Mouse (Mus musculus) stomach, embryonic 14.5 days (tissue): ENCODE data around the gene Rassf4. TPM values are rescaled to one million over a fixed set of nuclear protein-coding genes. Genes with fewer than 3 reads are reported as not detected.
"Not testable (repeated sequence)": the region's sequence is repeated elsewhere in the genome, so short reads cannot be mapped to it uniquely, and the experiment has no call there.

Experiments used
- ATAC-seq: fragments of 200-750 bp; cut with Nextera tagmentation; 2 replicates; pipeline ENCODE4 v1.8.0; 2017; ENCODE audit warnings: low read depth, moderate TSS enrichment; ENCODE audit not compliant: insufficient number of reproducible peaks, insufficient read depth, low FRiP score
- H3K27ac ChIP-seq: fragments of 300-500 bp; sonication (generic); 2 replicates; pipeline ENCODE4 v1.5.1; 2014; ENCODE audit warnings: mild to moderate bottlenecking, low read length, moderate library complexity, mixed read lengths
- H3K27me3 ChIP-seq: fragments of 300-500 bp; sonication (generic); 2 replicates; pipeline ENCODE4 v1.6.1; 2014; ENCODE audit warnings: low read length, control low read depth, mixed read lengths; ENCODE audit not compliant: control insufficient read depth, insufficient read depth
- H3K36me3 ChIP-seq: fragments of 300-500 bp; sonication (generic); 2 replicates; pipeline ENCODE4 v1.6.1; 2014; ENCODE audit warnings: mild to moderate bottlenecking, control low read depth, low read length, moderate library complexity, mixed read lengths; ENCODE audit not compliant: control insufficient read depth, insufficient read depth
- H3K4me1 ChIP-seq: fragments of 300-500 bp; sonication (generic); 2 replicates; pipeline ENCODE4 v1.6.1; 2014; ENCODE audit warnings: low read length, control low read depth, mixed read lengths; ENCODE audit not compliant: control insufficient read depth, insufficient read depth
- H3K4me2 ChIP-seq: fragments of 300-500 bp; sonication (generic); replicated peaks from 2 replicates; pipeline ENCODE4 v1.6.1; 2014; ENCODE audit warnings: low read depth, low read length, control low read depth
- H3K4me3 ChIP-seq: fragments of 300-500 bp; sonication (generic); 2 replicates; pipeline ENCODE4 v1.5.1; 2014; ENCODE audit warnings: low read depth, low read length, control low read depth
- H3K9ac ChIP-seq: fragments of 300-500 bp; sonication (generic); replicated peaks from 2 replicates; pipeline ENCODE4 v1.6.1; 2014; ENCODE audit warnings: low read depth, mild to moderate bottlenecking, control low read depth, low read length, moderate library complexity, mixed read lengths
- H3K9me3 ChIP-seq: fragments of 300-500 bp; sonication (generic); 2 replicates; pipeline ENCODE4 v1.6.1; 2016; ENCODE audit warnings: low read depth, low read length, control low read depth; ENCODE audit not compliant: control insufficient read depth
- WGBS: fragments of 180-500 bp; shearing (Covaris S2); extraction: QIAGEN DNeasy Blood & Tissue Kit; methylation state at CpG from one replicate; pipeline ENCODE4 v1.1.7; 2014; 5-methylcytosine and 5-hydroxymethylcytosine counted together
- polyA plus RNA-seq: library from polyadenylated mRNA; unstranded; fragments of >200 nt; fragmentation: Nextera tagmentation; extraction: Ambion mirVana; gene quantifications from 2 replicates; pipeline ENCODE4 v1.2.1, GENCODE M21; 2014

Gene Rassf4
- polyA plus RNA-seq, 1 experiment from 2014 or later: 13.1 TPM

DNA sequence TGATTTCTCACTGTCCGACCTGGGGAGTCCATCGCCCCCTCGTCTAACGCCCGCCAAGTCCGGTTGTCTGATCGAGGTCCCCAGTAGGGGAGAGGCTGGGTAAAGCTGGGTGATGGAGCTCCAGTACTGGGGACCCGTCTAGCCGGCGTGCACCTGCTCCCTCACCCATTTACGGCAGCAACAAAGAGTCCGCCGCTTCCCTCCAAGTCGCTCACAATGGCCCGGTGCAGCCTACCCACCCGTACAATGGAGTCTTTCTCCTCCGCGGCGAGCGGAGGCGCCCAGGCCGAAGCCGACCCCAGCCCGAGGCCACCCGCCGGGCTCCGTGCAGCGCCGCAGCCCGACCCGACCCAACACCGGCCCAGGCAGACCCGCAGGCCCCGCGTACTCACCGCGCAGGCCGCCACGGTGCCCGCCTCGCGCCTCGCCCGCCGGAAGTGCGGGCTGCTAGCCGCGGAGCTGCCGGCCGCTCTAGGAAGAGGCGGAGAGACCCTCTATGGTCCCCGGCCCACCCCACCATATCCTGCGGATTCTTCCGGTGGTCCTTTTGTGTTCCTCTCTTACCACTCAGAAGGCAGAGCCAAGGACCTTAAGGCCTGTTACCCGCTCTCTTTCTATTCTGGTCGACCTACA is 45.1 kb downstream of the Rassf4 start, which contains the start of gene Zfp422:
Zfp422 (minus strand) TSS at position 461 of the 633 bp plus-strand sequence.
- Histone ChIP-seq H3K4me3 (peak within 1 kb of the TSS; percentile 88), H3K9ac (peak within 1 kb of the TSS; percentile 91), H3K4me1 (0 out of 2 replicates have a peak, but pooled peaks cover 3% of the 10 kb centered on the region), H3K36me3 (peaks cover 9% of the 10 kb centered on the region), H3K27me3 (no peaks in the 10 kb centered on the region), H3K4me2 (peak within 1 kb of the TSS; percentile 64), H3K9me3 (no peaks in the 10 kb centered on the region), H3K27ac (peak within 1 kb of the TSS; percentile 89)
- under 1% methylated on average over 56 of the region's 56 CpGs for WGBS
- peak; percentile 91 for ATAC-seq

DNA sequence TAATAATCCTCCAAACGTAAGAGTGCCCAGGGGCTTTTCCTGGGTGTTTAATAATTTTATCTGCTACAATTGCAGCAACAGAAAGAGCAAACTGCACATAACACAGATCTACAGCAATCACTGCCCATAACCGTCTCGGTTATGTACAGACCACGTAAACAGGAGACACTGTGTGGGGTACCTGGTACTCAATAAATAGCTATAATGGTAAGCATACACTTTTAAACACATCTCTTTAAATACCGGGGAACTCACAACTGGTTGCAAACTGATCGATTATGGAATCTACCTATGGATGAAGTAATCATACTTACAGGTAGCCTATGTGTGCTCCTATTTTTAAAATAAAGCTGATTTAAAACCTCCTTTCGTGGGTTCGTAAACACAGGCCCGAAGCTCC is 45.7 kb downstream of the Rassf4 start:
- Histone ChIP-seq H3K36me3 (peaks cover 9% of the 10 kb centered on the region), H3K9ac (peak overlapping the region; percentile 91), H3K9me3 (no peaks in the 10 kb centered on the region), H3K4me2 (peak overlapping the region; percentile 64), H3K4me1 (0 out of 2 replicates have a peak, but pooled peaks cover 3% of the 10 kb centered on the region), H3K27me3 (no peaks in the 10 kb centered on the region), H3K27ac (peak overlapping the region; percentile 89), H3K4me3 (peak overlapping the region; percentile 88)
- ATAC-seq: no peak
- WGBS: 11% methylated on average over 9 of the region's 9 CpGs

DNA sequence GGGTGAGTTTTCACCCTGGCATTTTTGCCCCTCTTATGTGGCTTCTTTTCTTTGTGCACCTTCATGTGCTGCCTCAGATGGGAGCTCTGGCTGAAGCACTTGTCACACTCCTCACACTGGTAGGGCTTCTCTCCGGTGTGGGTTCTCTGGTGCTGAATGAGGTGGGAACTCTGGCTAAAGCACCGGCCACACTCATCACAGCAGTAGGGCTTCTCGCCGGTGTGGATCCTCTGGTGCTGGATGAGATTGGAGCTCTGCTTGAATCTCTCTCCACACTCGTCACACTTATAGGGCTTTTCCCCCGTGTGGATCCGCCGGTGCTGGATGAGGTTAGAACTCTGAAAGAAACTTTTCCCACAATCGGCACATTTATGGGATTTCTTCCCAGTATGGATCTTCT is 47.3 kb downstream of the Rassf4 start:
- H3K36me3 ChIP-seq, H3K4me1 ChIP-seq, H3K9ac ChIP-seq, H3K4me3 ChIP-seq, H3K27me3 ChIP-seq, ATAC-seq, H3K27ac ChIP-seq, H3K4me2 ChIP-seq, H3K9me3 ChIP-seq: not testable (repeated sequence)
- WGBS: 95% methylated on average over 9 of the region's 9 CpGs

DNA sequence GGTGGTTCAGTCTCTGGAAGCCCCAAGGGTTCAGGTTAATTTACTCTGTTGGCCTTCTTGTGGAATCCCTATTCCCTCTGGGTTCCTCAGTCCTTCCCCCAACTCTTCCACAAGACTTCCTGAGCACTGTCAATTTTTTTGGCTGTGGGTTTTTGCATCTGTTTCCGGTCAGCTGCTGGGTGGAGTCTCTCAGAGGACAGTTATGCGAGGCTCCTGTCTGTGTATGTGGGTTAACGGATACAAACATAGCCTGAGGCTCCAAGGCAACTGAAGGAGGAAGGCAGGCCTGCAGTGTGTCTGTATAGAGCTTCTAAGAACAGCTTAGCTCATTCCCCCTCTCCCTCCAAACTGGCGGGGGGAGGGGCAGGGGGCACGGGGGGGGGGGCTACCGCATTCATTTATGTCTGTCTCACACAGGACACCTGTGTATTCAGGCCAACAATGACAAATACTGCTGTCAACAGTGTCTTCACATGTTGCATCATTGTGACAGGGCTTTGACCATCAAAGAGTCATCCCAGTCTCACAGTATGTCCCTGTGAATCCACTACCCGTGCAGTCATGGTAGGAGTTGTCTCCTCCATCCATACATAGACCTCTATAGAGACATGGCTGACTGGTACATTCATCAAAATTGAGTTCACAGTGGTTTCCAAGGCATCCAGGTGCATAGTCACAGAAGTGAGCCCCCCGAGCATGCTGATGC is 52.3 kb downstream of the Rassf4 start:
- no peak overlapping the region for H3K27ac ChIP-seq
- no peak for ATAC-seq
- no peaks in the 10 kb centered on the region for H3K27me3 ChIP-seq
- 55% methylated on average over 8 of the region's 8 CpGs for WGBS
- no peak overlapping the region for H3K4me3 ChIP-seq
- H3K9me3 ChIP-seq: no peaks in the 10 kb centered on the region
- H3K36me3 ChIP-seq: peaks cover 8% of the 10 kb centered on the region
- no peak overlapping the region for H3K9ac ChIP-seq
- no peaks in the 10 kb centered on the region for H3K4me1 ChIP-seq
- H3K4me2 ChIP-seq: no peak overlapping the region

DNA sequence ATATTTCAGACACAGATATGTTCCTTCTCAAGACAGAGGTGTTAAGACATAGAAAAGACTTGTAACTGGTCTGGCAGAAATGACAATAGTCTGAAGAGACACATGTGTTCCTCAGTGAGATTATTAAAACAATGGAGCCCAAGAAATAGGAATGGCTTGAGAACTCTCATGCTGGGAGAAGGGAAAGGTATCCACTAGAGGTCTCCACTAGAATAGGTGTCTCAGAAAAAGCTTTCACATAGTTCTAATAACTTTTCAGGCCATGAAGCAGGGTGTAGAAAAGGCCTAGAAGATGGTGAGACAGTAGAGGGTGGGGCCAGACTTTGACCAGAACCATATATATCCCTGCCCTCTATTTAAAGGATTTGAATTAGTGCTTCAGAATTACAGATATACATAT is 55.7 kb downstream of the Rassf4 start:
- Histone ChIP-seq H3K4me1 (no peaks in the 10 kb centered on the region), H3K27ac (no peak overlapping the region), H3K9ac (no peak overlapping the region), H3K4me2 (no peak overlapping the region), H3K27me3 (no peaks in the 10 kb centered on the region), H3K36me3 (no peaks in the 10 kb centered on the region), H3K9me3 (no peaks in the 10 kb centered on the region), H3K4me3 (no peak overlapping the region)
- ATAC-seq: no peak

DNA sequence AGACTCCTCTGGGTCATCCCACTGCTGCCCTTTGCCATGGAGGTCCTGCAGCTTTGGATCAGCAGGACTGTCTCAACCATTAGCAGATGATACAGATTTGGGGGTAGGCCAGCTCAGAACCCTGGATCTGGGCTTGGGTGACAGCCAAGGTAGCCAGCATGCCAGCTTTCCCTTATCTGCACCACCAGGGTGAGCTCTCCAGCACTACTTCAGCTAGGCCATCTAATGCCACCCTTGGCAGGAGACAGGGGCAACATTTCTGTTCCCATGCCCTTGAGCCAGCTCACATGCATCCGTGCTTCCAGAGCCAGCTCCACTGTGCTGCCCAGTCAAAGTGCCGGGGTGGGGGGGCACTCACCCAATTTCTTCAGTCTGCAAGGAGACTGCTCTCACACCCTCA is 58.0 kb downstream of the Rassf4 start:
- no peaks in the 10 kb centered on the region for H3K9me3 ChIP-seq
- H3K9ac ChIP-seq: no peak overlapping the region
- H3K4me1 ChIP-seq: no peaks in the 10 kb centered on the region
- ATAC-seq: no peak
- no peak overlapping the region for H3K27ac ChIP-seq
- H3K4me2 ChIP-seq: no peak overlapping the region
- no peaks in the 10 kb centered on the region for H3K36me3 ChIP-seq
- no peak overlapping the region for H3K4me3 ChIP-seq
- 76% methylated on average over 2 of the region's 2 CpGs for WGBS
- no peaks in the 10 kb centered on the region for H3K27me3 ChIP-seq

DNA sequence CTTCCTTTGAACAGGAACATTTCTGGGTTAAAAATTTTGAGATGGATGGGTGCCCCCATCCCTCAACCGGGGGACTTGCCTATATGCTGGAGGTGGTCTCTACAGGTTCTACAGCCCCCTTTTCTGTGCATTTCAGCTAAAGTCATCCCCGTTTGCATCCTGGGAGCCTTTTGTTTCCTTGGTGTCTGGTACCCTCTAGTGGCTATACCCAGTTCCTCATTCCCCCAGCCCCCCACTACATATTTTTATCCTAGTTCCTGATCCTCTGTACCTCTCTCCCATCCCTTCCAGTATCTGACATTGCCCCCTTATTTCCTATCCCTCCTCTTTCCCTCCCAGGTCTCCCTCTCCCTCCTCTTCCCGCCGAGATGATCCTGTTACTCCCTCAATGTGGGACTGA is 66.5 kb downstream of the Rassf4 start:
- no peak overlapping the region for H3K4me2 ChIP-seq
- WGBS: 44% methylated on average over 4 of the region's 4 CpGs
- H3K36me3 ChIP-seq: no peaks in the 10 kb centered on the region
- H3K9ac ChIP-seq: no peak overlapping the region
- no peaks in the 10 kb centered on the region for H3K4me1 ChIP-seq
- no peaks in the 10 kb centered on the region for H3K9me3 ChIP-seq
- no peak overlapping the region for H3K4me3 ChIP-seq
- no peak for ATAC-seq
- no peaks in the 10 kb centered on the region for H3K27me3 ChIP-seq
- no peak overlapping the region for H3K27ac ChIP-seq

DNA sequence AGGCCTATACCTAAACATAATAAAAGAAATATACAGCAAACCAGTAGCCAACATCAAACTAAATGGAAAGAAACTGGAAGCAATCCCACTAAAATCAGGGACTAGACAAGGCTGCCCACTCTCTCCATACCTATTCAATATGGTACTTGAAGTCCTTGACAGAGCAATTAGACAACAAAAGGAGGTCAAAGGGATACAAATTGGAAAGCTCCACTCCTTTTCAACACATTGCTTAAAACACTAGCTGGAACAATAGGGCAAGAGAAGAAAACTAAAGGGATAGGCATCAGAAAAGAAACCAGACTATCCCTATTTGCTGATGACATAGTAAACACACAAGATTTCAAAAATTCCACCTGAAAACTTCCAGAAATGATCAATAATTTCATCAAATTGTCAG is 72.8 kb downstream of the Rassf4 start:
- not testable (repeated sequence) for H3K27me3 ChIP-seq, H3K4me1 ChIP-seq, H3K9ac ChIP-seq, H3K4me2 ChIP-seq, H3K4me3 ChIP-seq, H3K27ac ChIP-seq, ATAC-seq, H3K9me3 ChIP-seq, H3K36me3 ChIP-seq
